ENCODE assay signal across 8 mouse cellular contexts in the genomic region with DNA sequence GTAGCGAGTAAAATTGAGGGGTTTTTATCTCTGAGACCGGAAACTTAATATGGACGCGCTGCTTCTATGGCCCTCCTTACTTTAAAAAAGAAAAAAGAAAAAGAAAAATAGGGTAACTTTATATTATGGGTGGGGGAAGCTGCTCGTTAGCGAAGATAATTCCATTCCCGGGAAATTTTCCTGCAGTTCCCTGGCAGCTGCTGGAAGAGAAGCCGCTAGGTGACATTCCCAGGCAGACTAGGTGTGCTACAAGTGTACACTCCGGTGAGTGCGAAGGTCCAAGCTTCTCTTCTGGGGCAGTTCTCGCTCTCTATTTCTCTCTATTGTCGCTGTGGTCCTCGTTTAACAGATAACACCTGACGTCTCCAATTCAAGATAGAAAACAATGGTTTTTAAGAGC. TPM values are rescaled to one million over a fixed set of nuclear protein-coding genes. Genes with fewer than 3 reads are reported as not detected.
A peak's percentile ranks its signal among the peaks of the same experiment; 100 is the strongest.
DNase-seq lines count a peak whose midpoint lies in the region; ATAC-seq lines count a peak whose summit lies in the region.

No protein-coding gene starts in this region.

- peak overlapping the region; percentile 86 for H3K4me2 ChIP-seq in heart, embryonic 16.5 days (ENCODE audit: low read depth, low read length)
- H3K4me2 ChIP-seq in hindbrain, embryonic 16.5 days (ENCODE audit: low read length) = peak overlapping the region; percentile 84
- peak overlapping the region; percentile 78 for H3K4me2 ChIP-seq in midbrain, embryonic 15.5 days

- intact Hi-C loops in heart, postnatal 10 days (cut with DNase I) = loop anchor here (5.0 kb wide), 1 partner anchor 40 kb away; no protein-coding TSS in a partner anchor

- peak overlapping the region; percentile 80 for H3K4me3 ChIP-seq in heart, embryonic 16.5 days (ENCODE audit: low read length)
- peak overlapping the region; percentile 76 for H3K4me3 ChIP-seq in embryonic facial prominence, embryonic 10.5 days
- peak overlapping the region; percentile 57 for H3K4me3 ChIP-seq in hindbrain, embryonic 16.5 days (ENCODE audit: low read length)
- H3K4me3 ChIP-seq in midbrain, embryonic 15.5 days = peak overlapping the region; percentile 44

- H3K27ac ChIP-seq in heart, embryonic 16.5 days (ENCODE audit: low read length) = no peak overlapping the region
- no peak overlapping the region for H3K27ac ChIP-seq in embryonic facial prominence, embryonic 10.5 days (replicated peaks)
- no peak overlapping the region for H3K27ac ChIP-seq in hindbrain, embryonic 16.5 days (ENCODE audit: low read depth, low read length)
- no peak overlapping the region for H3K27ac ChIP-seq in midbrain, embryonic 15.5 days

- WGBS in heart, embryonic 16.5 days = 6% methylated on average over 14 of the region's 14 CpGs
- 5% methylated on average over 14 of the region's 14 CpGs for WGBS in embryonic facial prominence, embryonic 10.5 days
- WGBS in hindbrain, embryonic 16.5 days = 3% methylated on average over 14 of the region's 14 CpGs
- 5% methylated on average over 14 of the region's 14 CpGs for WGBS in midbrain, embryonic 15.5 days

- no peaks in the 10 kb centered on the region; the same call in 1 of the 2 replicates for H3K27me3 ChIP-seq in heart, embryonic 16.5 days (ENCODE audit: control insufficient read depth, insufficient read depth, low read length)
- peaks cover 45% of the 10 kb centered on the region for H3K27me3 ChIP-seq in embryonic facial prominence, embryonic 10.5 days (replicated peaks; ENCODE audit: low read depth, poor library complexity, severe bottlenecking)
- H3K27me3 ChIP-seq in hindbrain, embryonic 16.5 days (replicated peaks; ENCODE audit: control insufficient read depth, insufficient read depth, low read length) = peaks cover 20% of the 10 kb centered on the region
- H3K27me3 ChIP-seq in midbrain, embryonic 15.5 days (replicated peaks) = peaks cover 36% of the 10 kb centered on the region

- no peak for ATAC-seq in heart, embryonic 16.5 days (replicated peaks; ENCODE audit: extremely low read depth, insufficient read depth, low FRiP score)
- no peak for ATAC-seq in hindbrain, embryonic 16.5 days
- ATAC-seq in midbrain, embryonic 15.5 days (replicated peaks) = no peak

- H3K9ac ChIP-seq in heart, embryonic 16.5 days (ENCODE audit: low read length) = peak overlapping the region; percentile 81
- peak overlapping the region; percentile 64; the same call in 1 of the 2 replicates for H3K9ac ChIP-seq in hindbrain, embryonic 16.5 days (ENCODE audit: low read depth, low read length)
- H3K9ac ChIP-seq in midbrain, embryonic 15.5 days = 0 out of 2 replicates have a peak overlapping the region, but pooled peaks have one; percentile 31

- no peaks in the 10 kb centered on the region for H3K36me3 ChIP-seq in heart, embryonic 16.5 days (ENCODE audit: control insufficient read depth, insufficient read depth)
- no peaks in the 10 kb centered on the region for H3K36me3 ChIP-seq in embryonic facial prominence, embryonic 10.5 days (replicated peaks)
- no peaks in the 10 kb centered on the region for H3K36me3 ChIP-seq in hindbrain, embryonic 16.5 days (ENCODE audit: control insufficient read depth, insufficient read depth, low read length)
- no peaks in the 10 kb centered on the region for H3K36me3 ChIP-seq in midbrain, embryonic 15.5 days (replicated peaks)

- 0 out of 2 replicates have a peak, but pooled peaks cover 6% of the 10 kb centered on the region for H3K4me1 ChIP-seq in heart, embryonic 16.5 days (ENCODE audit: control insufficient read depth, insufficient read depth, low read length)
- H3K4me1 ChIP-seq in embryonic facial prominence, embryonic 10.5 days = peaks cover 32% of the 10 kb centered on the region
- peaks cover 15% of the 10 kb centered on the region for H3K4me1 ChIP-seq in hindbrain, embryonic 16.5 days (ENCODE audit: control insufficient read depth, insufficient read depth, low read depth, low read length)
- peaks cover 17% of the 10 kb centered on the region for H3K4me1 ChIP-seq in midbrain, embryonic 15.5 days

- no peaks in the 10 kb centered on the region for H3K9me3 ChIP-seq in heart, embryonic 16.5 days (replicated peaks; ENCODE audit: control insufficient read depth, low read length)
- H3K9me3 ChIP-seq in embryonic facial prominence, embryonic 10.5 days = no peaks in the 10 kb centered on the region
- H3K9me3 ChIP-seq in hindbrain, embryonic 16.5 days (ENCODE audit: control insufficient read depth, low read length) = no peaks in the 10 kb centered on the region
- no peaks in the 10 kb centered on the region for H3K9me3 ChIP-seq in midbrain, embryonic 15.5 days

- no peak for DNase-seq in heart, postnatal 10 days
- no peak for DNase-seq in embryonic facial prominence, embryonic 10.5 days (ENCODE audit: low spot score)
- DNase-seq in urinary bladder, postnatal 10 days (ENCODE audit: low spot score) = no peak
- DNase-seq in ovary, adult 18-20 months (ENCODE audit: low spot score) = no peak
- no peak for DNase-seq in right cerebral cortex, postnatal 10 days (ENCODE audit: low spot score in 2 of 2)

RNA-seq across cellular contexts. Expression of a gene that starts 1.0 kb away (rescaled TPM):
- 3.5 and 3.9 TPM in 2 replicates for polyA plus RNA-seq in heart, embryonic 16.5 days (2015; fragmentation: Nextera tagmentation; extraction: Ambion mirVana)
- 1 to 10 TPM; 5.2 to 5.7 TPM for total RNA-seq in heart, postnatal 10 days (2021)
- polyA plus RNA-seq in embryonic facial prominence, embryonic 10.5 days (2016; fragmentation: Nextera tagmentation; extraction: Ambion mirVana) = 6.0 and 7.7 TPM in 2 replicates
- 3.6 and 7.5 TPM in 2 replicates for polyA plus RNA-seq in hindbrain, embryonic 16.5 days (2015; fragmentation: Nextera tagmentation; extraction: Ambion mirVana)
- polyA plus RNA-seq in midbrain, embryonic 15.5 days (2015; fragmentation: Nextera tagmentation; extraction: Ambion mirVana) = 4.1 and 5.2 TPM in 2 replicates

Comparison
In these comparisons a context has a peak if more than half of its experiments do, and no peak if none do; other contexts are left out.
1. H3K9ac ChIP-seq: peak in every context shown above with its lines; median percentile 81 in heart, embryonic 16.5 days; 64 in hindbrain, embryonic 16.5 days; 31 in midbrain, embryonic 15.5 days.